Mouse (Mus musculus) ES-Bruce4 (cell line): ENCODE results near the gene Rprd1b. TPM values are rescaled to one million over a fixed set of nuclear protein-coding genes. Genes with fewer than 3 reads are reported as not detected.

ENCODE experiments used
- H3K27ac ChIP-seq: 2 replicates; pipeline ENCODE4 v1.5.1; 2012; ENCODE audit warnings: low read length, inconsistent platforms; ENCODE audit not compliant: insufficient read depth
- H3K27me3 ChIP-seq: 2 replicates; pipeline ENCODE4 v1.6.1; 2012; ENCODE audit warnings: mild to moderate bottlenecking, low read length, inconsistent platforms; ENCODE audit not compliant: control insufficient read depth, poor library complexity, insufficient read depth, severe bottlenecking
- H3K36me3 ChIP-seq: 2 replicates; pipeline ENCODE4 v1.6.1; 2012; ENCODE audit warnings: inconsistent platforms, mild to moderate bottlenecking, low read length, moderate library complexity; ENCODE audit not compliant: control insufficient read depth, poor library complexity, insufficient read depth, severe bottlenecking
- H3K4me1 ChIP-seq: one replicate; pipeline ENCODE4 v1.8.1; 2011; ENCODE audit warnings: low read length; ENCODE audit not compliant: control insufficient read depth, insufficient read depth
- H3K4me3 ChIP-seq: 2 replicates; pipeline ENCODE4 v1.5.1; 2011; ENCODE audit warnings: low read depth, mild to moderate bottlenecking, low read length
- H3K9ac ChIP-seq: 2 replicates; pipeline ENCODE4 v1.6.1; 2012; ENCODE audit warnings: low read depth, mild to moderate bottlenecking, inconsistent platforms; ENCODE audit not compliant: poor library complexity, severe bottlenecking
- H3K9me3 ChIP-seq: replicated peaks from 2 replicates; pipeline ENCODE4 v1.6.1; 2012; ENCODE audit warnings: mild to moderate bottlenecking, low read length, inconsistent platforms; ENCODE audit not compliant: control insufficient read depth, poor library complexity, insufficient read depth, severe bottlenecking
- CTCF ChIP-seq: IDR thresholded peaks from one replicate; pipeline ENCODE4 v1.8.1; 2011; ENCODE audit warnings: low read depth, low read length
- EP300 ChIP-seq: IDR thresholded peaks from 2 replicates; pipeline ENCODE4 v1.6.1; 2011; ENCODE audit warnings: low read depth, low read length; ENCODE audit not compliant: insufficient read depth
- POLR2A ChIP-seq: IDR thresholded peaks from one replicate; pipeline ENCODE4 v1.8.1; 2011; ENCODE audit warnings: low read length; ENCODE audit not compliant: insufficient read depth
- polyA plus RNA-seq: library from polyadenylated mRNA; stranded (reverse); fragments of >200 nt; gene quantifications from 2 replicates; pipeline ENCODE4 v1.2.4, GENCODE M21; 2011; ENCODE audit warnings: low read depth; ENCODE audit not compliant: missing spikeins, insufficient read depth, insufficient read length

Rprd1b gene
- polyA plus RNA-seq, 1 experiment, result 18.6 TPM

GRCm38 (mm10) chr2:158151077-158151476 is 122.8 kb downstream of the Rprd1b start:
- H3K27ac ChIP-seq, result no peak overlapping the region
- no peak overlapping the region for H3K9ac ChIP-seq
- H3K4me1 ChIP-seq, result peaks cover 4% of the 10 kb centered on the region
- no peaks in the 10 kb centered on the region for H3K27me3 ChIP-seq
- TF ChIP-seq CTCF (peak; percentile 38), POLR2A (no peak)
- H3K4me3 ChIP-seq, result no peak overlapping the region
- no peaks in the 10 kb centered on the region for H3K9me3 ChIP-seq
- H3K36me3 ChIP-seq, result no peaks in the 10 kb centered on the region

GRCm38 (mm10) chr2:158152685-158153309 is 124.5 kb downstream of the Rprd1b start:
- Histone ChIP-seq H3K4me3 (no peak overlapping the region), H3K9me3 (no peaks in the 10 kb centered on the region), H3K36me3 (no peaks in the 10 kb centered on the region), H3K27me3 (no peaks in the 10 kb centered on the region), H3K9ac (peak overlapping the region; percentile 59), H3K4me1 (peaks cover 4% of the 10 kb centered on the region), H3K27ac (peak overlapping the region; percentile 97)
- TF ChIP-seq EP300 (0 out of 2 replicates have a peak, but pooled peaks have one; percentile 33), POLR2A (peak; percentile 50), CTCF (no peak)

- TF ChIP-seq EP300 (peak; percentile 85), CTCF (no peak)
- H3K36me3 ChIP-seq, result no peaks in the 10 kb centered on the region
- H3K9ac ChIP-seq, result peak overlapping the region; percentile 59
Observed at GRCm38 (mm10) chr2:158153728-158154343, 125.5 kb downstream of the Rprd1b start.

GRCm38 (mm10) chr2:158154641-158155040 is 126.3 kb downstream of the Rprd1b start:
- Histone ChIP-seq H3K27ac (peak overlapping the region; percentile 97), H3K9ac (no peak overlapping the region), H3K36me3 (no peaks in the 10 kb centered on the region), H3K9me3 (no peaks in the 10 kb centered on the region), H3K4me1 (peaks cover 4% of the 10 kb centered on the region), H3K27me3 (no peaks in the 10 kb centered on the region), H3K4me3 (no peak overlapping the region)
- peak; percentile 92 for TF ChIP-seq EP300
- no peak for TF ChIP-seq CTCF

More at GRCm38 (mm10) chr2:158153728-158154343, 125.5 kb downstream of the Rprd1b start:
- Histone ChIP-seq H3K27me3 (no peaks in the 10 kb centered on the region), H3K27ac (peak overlapping the region; percentile 97), H3K4me1 (peaks cover 4% of the 10 kb centered on the region), H3K9me3 (no peaks in the 10 kb centered on the region), H3K4me3 (0 out of 2 replicates have a peak overlapping the region, but pooled peaks have one; percentile 7)

- TF ChIP-seq POLR2A (no peak), CTCF (no peak), EP300 (no peak)
- Histone ChIP-seq H3K9ac (no peak overlapping the region), H3K9me3 (no peaks in the 10 kb centered on the region), H3K4me1 (peaks cover 4% of the 10 kb centered on the region), H3K36me3 (no peaks in the 10 kb centered on the region), H3K27ac (peak overlapping the region; percentile 97), H3K27me3 (no peaks in the 10 kb centered on the region), H3K4me3 (no peak overlapping the region)
Observed at GRCm38 (mm10) chr2:158155101-158155500, 126.8 kb downstream of the Rprd1b start.

GRCm38 (mm10) chr2:158155615-158156014 is 127.3 kb downstream of the Rprd1b start:
- no peaks in the 10 kb centered on the region for H3K27me3 ChIP-seq
- H3K4me1 ChIP-seq, result peaks cover 4% of the 10 kb centered on the region
- H3K9me3 ChIP-seq, result no peaks in the 10 kb centered on the region
- H3K36me3 ChIP-seq, result no peaks in the 10 kb centered on the region
- TF ChIP-seq POLR2A (no peak), EP300 (no peak), CTCF (no peak)
- H3K9ac ChIP-seq, result no peak overlapping the region
- H3K4me3 ChIP-seq, result no peak overlapping the region
- peak overlapping the region; percentile 97 for H3K27ac ChIP-seq
